13 mouse cellular contexts compared by ENCODE assay signal in genomic region chr14:25044106-25044505, GRCm38 (mm10).
DNase-seq lines count a peak whose midpoint lies in the region; ATAC-seq and TF ChIP-seq lines count a peak whose summit lies in the region.
"Had no signal": no experiment of that assay in that cellular context is flagged by ENCODE, and none has a peak within 500 bp of the region (broad histone marks: within the 10 kb centered on the region; RNA-seq: fewer than 3 reads in every experiment).

No protein-coding gene starts in this region.

- 85% methylated on average over 13 of the region's 13 CpGs for WGBS in kidney, embryonic 16.5 days
- 95% methylated on average over 13 of the region's 13 CpGs for WGBS in embryonic facial prominence, embryonic 10.5 days
- 89% methylated on average over 13 of the region's 13 CpGs for WGBS in limb, embryonic 11.5 days

- no peaks in the 10 kb centered on the region for H3K9me3 ChIP-seq in kidney, embryonic 16.5 days (ENCODE audit: low read length)
- H3K9me3 ChIP-seq in G1E (replicated peaks): peaks cover 69% of the 10 kb centered on the region
- H3K9me3 ChIP-seq in embryonic facial prominence, embryonic 10.5 days: no peaks in the 10 kb centered on the region
- H3K9me3 ChIP-seq in limb, embryonic 11.5 days (ENCODE audit: control insufficient read depth, low read length): no peaks in the 10 kb centered on the region
- H3K9me3 ChIP-seq: lung, embryonic 15.5 days; neural tube, embryonic 13.5 days had no signal

- no peak for ATAC-seq in kidney, embryonic 16.5 days (ENCODE audit: low FRiP score, low TSS enrichment)
- no peak for ATAC-seq in G1E (ENCODE audit: extremely low read depth, insufficient number of reproducible peaks, low FRiP score, poor library complexity, severe bottlenecking)
- no peak for ATAC-seq in limb, embryonic 11.5 days (ENCODE audit: insufficient number of reproducible peaks, low FRiP score, low TSS enrichment, low read depth)

- no peak overlapping the region for H3K4me2 ChIP-seq in kidney, embryonic 16.5 days (replicated peaks; ENCODE audit: low read depth, low read length)
- no peak overlapping the region for H3K4me2 ChIP-seq in limb, embryonic 11.5 days (ENCODE audit: low read depth, severe bottlenecking)
- H3K4me2 ChIP-seq: lung, embryonic 15.5 days; neural tube, embryonic 13.5 days had no signal

- peaks cover 37% of the 10 kb centered on the region for H3K4me1 ChIP-seq in kidney, embryonic 16.5 days (ENCODE audit: insufficient read depth, low read length)
- H3K4me1 ChIP-seq in G1E (ENCODE audit: insufficient read depth, low read depth, low read length): no peaks in the 10 kb centered on the region
- H3K4me1 ChIP-seq in embryonic facial prominence, embryonic 10.5 days: peaks cover 53% of the 10 kb centered on the region
- H3K4me1 ChIP-seq in limb, embryonic 11.5 days (ENCODE audit: control insufficient read depth, insufficient read depth, low read length): peaks cover 39% of the 10 kb centered on the region

- H3K36me3 ChIP-seq in kidney, embryonic 16.5 days (ENCODE audit: insufficient read depth, low read length): no peaks in the 10 kb centered on the region
- no peaks in the 10 kb centered on the region for H3K36me3 ChIP-seq in G1E (replicated peaks)
- H3K36me3 ChIP-seq in embryonic facial prominence, embryonic 10.5 days (replicated peaks): no peaks in the 10 kb centered on the region
- H3K36me3 ChIP-seq in limb, embryonic 11.5 days (ENCODE audit: control insufficient read depth, insufficient read depth, low read length): no peaks in the 10 kb centered on the region
- H3K36me3 ChIP-seq: lung, embryonic 15.5 days; neural tube, embryonic 13.5 days had no signal

- no peaks in the 10 kb centered on the region for H3K27me3 ChIP-seq in kidney, embryonic 16.5 days (ENCODE audit: insufficient read depth, low read length)
- no peaks in the 10 kb centered on the region for H3K27me3 ChIP-seq in G1E (ENCODE audit: insufficient read depth, low read length)
- H3K27me3 ChIP-seq in embryonic facial prominence, embryonic 10.5 days (replicated peaks; ENCODE audit: low read depth, poor library complexity, severe bottlenecking): 0 out of 2 replicates have a peak, but pooled peaks cover 4% of the 10 kb centered on the region
- H3K27me3 ChIP-seq in limb, embryonic 11.5 days (ENCODE audit: control insufficient read depth, insufficient read depth, low read length): no peaks in the 10 kb centered on the region
- H3K27me3 ChIP-seq: lung, embryonic 15.5 days; neural tube, embryonic 13.5 days had no signal

- no peak overlapping the region for H3K4me3 ChIP-seq in kidney, embryonic 16.5 days (ENCODE audit: low read length)
- 0 out of 2 replicates have a peak overlapping the region, but pooled peaks have one; percentile 32 for H3K4me3 ChIP-seq in G1E (ENCODE audit: low read depth, low read length)
- no peak overlapping the region for H3K4me3 ChIP-seq in embryonic facial prominence, embryonic 10.5 days
- H3K4me3 ChIP-seq in limb, embryonic 11.5 days (ENCODE audit: low read depth, low read length): no peak overlapping the region
- H3K4me3 ChIP-seq: lung, embryonic 15.5 days; neural tube, embryonic 13.5 days had no signal

- peak overlapping the region; percentile 0; the same call in 1 of the 2 replicates for H3K27ac ChIP-seq in kidney, embryonic 16.5 days (ENCODE audit: low read length)
- peak overlapping the region; percentile 52 for H3K27ac ChIP-seq in embryonic facial prominence, embryonic 10.5 days (replicated peaks)
- H3K27ac ChIP-seq in limb, embryonic 11.5 days (replicated peaks; ENCODE audit: low read depth, low read length): peak overlapping the region; percentile 65
- H3K27ac ChIP-seq: lung, embryonic 15.5 days had no signal

- TF ChIP-seq CTCF in G1E (IDR thresholded peaks at IDR 0.05; ENCODE audit: low read depth, low read length): no peak

- H3K9ac ChIP-seq in kidney, embryonic 16.5 days (replicated peaks; ENCODE audit: low read length): no peak overlapping the region
- H3K9ac ChIP-seq in limb, embryonic 11.5 days (ENCODE audit: low read length): no peak overlapping the region
- H3K9ac ChIP-seq: lung, embryonic 15.5 days; neural tube, embryonic 13.5 days had no signal

- no peak for DNase-seq in kidney, postnatal 36 days
- no peak for DNase-seq in G1E (ENCODE audit: low spot score)
- DNase-seq in embryonic facial prominence, embryonic 10.5 days (ENCODE audit: low spot score): no peak
- DNase-seq in limb, embryonic 11.5 days (ENCODE audit: low spot score): no peak
- DNase-seq in spleen, adult 18-20 months: no peak
- DNase-seq in layer of hippocampus, postnatal 10 days (ENCODE audit: low spot score in 2 of 2): no peak
- DNase-seq in embryo, embryonic 10 days (ENCODE audit: low spot score): no peak
- DNase-seq: cerebellum, adult 11 months; retina, postnatal 1 day; thymus, postnatal 4 days had no signal

Comparison
In these comparisons a context has a peak if more than half of its experiments do, and no peak if none do; other contexts are left out.
1. H3K27ac ChIP-seq: peak in every context shown above with its lines; median percentile 65 in limb, embryonic 11.5 days; 52 in embryonic facial prominence, embryonic 10.5 days; 0 in kidney, embryonic 16.5 days.